Mouse (Mus musculus) neutrophil, adult 83 days (primary cell): ENCODE results near the gene Cops2. TPM values are rescaled to one million over a fixed set of nuclear protein-coding genes. Genes with fewer than 3 reads are reported as not detected.

Source experiments
- total RNA-seq, 2 experiments: library from RNA; stranded (reverse); gene quantifications; one replicate each; pipeline ENCODE4 v1.2.4; 2023

Gene Cops2
- total RNA-seq: 10 to 100 TPM; 40.5 to 40.9 TPM

DNA sequence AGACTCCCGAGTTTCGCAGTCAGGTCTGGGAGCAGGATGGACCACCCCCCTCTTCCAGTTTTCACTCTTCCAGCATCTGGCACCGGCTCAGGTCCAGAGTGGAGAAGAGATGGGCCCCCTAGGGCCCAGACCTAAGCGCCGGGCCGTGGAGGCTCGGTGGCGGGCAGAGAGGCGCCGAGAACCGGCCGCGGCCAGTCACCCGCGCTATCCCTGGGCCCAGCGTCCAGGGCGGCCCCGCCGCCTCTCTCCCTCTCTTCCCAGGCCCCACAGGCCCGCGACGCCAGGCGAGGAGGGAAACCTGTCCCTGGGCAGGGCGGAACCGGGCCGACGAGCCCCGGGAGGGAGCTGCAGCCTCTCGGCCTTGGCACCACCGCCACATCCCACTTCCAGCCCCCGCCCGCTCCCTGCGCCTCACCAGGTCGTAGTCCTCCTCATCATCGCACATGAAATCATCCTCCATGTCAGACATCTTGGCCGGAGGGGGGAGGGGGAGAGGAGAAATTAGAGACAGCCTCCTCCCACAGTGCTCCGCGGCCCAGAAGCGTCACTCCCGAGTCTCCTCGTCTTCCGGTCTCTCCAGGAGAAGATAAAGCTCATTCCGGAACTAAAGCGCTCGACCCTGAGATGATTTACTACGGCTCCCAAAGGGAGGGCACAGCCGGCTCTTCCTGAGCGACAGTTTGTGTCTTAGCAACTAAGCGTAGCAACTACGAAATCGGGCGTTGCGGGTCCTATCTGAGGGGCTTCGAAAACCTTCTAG is at the start of gene Cops2, which contains the start of gene Galk2:
Cops2 (minus strand) TSS at position 619 of the 760 bp plus-strand sequence.
Galk2 (plus strand) TSS at position 589 of the 760 bp plus-strand sequence.

DNA sequence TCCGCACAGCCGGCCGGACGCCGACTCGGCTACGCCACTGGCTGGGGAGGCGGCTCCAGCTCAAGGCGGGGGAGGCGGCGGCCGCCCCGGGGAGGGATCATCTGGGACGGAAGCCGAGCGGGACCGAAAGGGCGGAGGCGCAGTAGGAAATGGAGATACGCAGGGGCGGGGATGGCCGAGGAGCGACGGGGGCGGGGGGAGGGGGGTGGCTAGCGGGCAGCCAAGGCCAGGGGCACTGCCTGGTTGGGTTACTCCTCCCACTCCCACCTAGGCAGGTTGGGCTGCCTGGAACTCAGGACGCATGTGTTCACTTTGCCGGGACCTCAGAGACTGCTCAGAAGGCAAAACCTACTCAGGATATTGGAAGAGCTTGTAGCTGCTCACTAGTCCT is 76.2 kb downstream of the Cops2 start, which contains the start of gene Secisbp2l:
Secisbp2l (minus strand) TSS at position 152 of the 391 bp plus-strand sequence.

Other genes with a start within 250 kb of the Cops2 start
- 10 to 100 TPM; 13.4 to 14.1 TPM for gene Cep152, start 234.0 kb downstream of the Cops2 start, total RNA-seq
- gene Eid1, start 186.0 kb downstream of the Cops2 start, total RNA-seq: 10 to 100 TPM; 27.3 to 31.2 TPM
- under 1 TPM; 0.24 to 0.33 TPM for gene Shc4, start 135.0 kb downstream of the Cops2 start, total RNA-seq
- 10 to 100 TPM; 25.5 to 25.8 TPM for gene Secisbp2l, start 76.3 kb downstream of the Cops2 start, total RNA-seq
- gene Galk2, start within 50 bp of the Cops2 start, total RNA-seq: 10 to 100 TPM; 10.7 to 11.9 TPM
- gene Fgf7, start 175.5 kb upstream of the Cops2 start, total RNA-seq: not detected